Mouse (Mus musculus) liver, adult (tissue): ENCODE results near the gene Rac1.

ENCODE experiments used
- GATA4 ChIP-seq: IDR thresholded peaks from 2 replicates; pipeline ENCODE4 v1.6.1; 2014; ENCODE audit warnings: mild to moderate bottlenecking, low read length; ENCODE audit not compliant: insufficient replicate concordance

Gene Rac1

DNA sequence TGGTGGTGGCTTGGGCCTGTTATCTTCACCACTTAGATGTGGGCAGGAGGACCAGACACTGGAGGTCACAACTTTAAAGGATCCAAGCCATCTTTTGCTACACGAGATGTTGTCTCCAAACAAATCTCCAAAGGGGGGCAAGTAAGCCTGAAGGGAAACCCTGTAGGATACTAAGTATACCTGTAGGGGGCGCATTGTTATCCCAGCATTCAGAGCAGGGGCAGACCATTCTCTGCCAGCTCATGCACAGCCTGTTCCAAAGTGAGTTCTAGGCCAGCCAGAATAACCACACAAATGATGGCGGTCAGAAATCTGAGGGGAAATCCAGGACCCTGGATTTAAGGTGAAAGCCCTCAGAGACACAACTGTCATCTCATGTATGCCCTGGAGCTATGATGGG, 23.4 kb downstream of the Rac1 start:
- no peak for TF ChIP-seq GATA4

DNA sequence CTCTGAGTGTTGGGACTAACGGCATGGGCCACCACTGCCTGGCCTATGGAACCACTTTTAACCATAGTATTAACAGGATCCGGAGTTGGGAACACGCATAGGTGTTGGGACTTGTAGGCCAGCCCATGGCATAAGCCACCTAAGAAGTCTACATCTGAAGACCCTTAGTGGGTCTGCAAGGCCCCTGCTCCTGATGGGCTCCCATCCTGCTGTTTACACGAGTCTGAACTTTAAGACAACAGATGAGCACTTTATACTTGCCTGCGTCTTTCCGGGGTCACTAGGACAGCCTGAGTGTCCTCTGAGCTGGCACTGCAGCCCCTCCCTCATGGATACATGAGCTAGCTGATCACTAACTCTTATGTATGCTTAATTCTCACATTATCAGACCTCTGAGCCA, 24.1 kb downstream of the Rac1 start:
- no peak for TF ChIP-seq GATA4

- no peak for TF ChIP-seq GATA4
Measured at GRCm38 (mm10) chr5:143502899-143503557, 24.8 kb downstream of the Rac1 start.

GRCm38 (mm10) chr5:143501649-143502048, 26.2 kb downstream of the Rac1 start:
- TF ChIP-seq GATA4, result no peak

GRCm38 (mm10) chr5:143501140-143501539, 26.7 kb downstream of the Rac1 start:
- no peak for TF ChIP-seq GATA4

- TF ChIP-seq GATA4, result no peak
Measured at GRCm38 (mm10) chr5:143499686-143500085, 28.1 kb downstream of the Rac1 start.

- TF ChIP-seq GATA4, result no peak
Measured at GRCm38 (mm10) chr5:143499197-143499596, 28.6 kb downstream of the Rac1 start.

GRCm38 (mm10) chr5:143497451-143497850, 30.4 kb downstream of the Rac1 start:
- TF ChIP-seq GATA4, result no peak

DNA sequence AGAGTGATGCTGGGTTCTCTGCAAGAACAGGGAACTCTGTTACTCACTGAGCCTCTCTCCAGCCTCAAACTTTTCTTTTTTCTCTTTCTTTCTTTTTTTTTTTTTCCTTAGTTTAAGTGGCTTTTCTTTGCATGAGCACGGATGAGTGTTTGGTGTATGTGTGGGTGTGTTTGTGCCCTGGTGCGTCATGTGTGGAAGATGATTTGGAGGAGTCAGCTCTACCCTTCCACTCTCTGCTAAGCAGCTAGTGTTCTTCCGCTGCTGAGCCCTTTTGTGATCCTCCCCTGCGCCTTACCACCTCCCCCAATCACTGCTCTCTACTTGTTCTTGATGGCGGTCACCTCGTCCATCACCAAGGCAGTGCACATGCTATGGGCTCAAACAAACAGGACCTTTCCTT, 32.1 kb downstream of the Rac1 start:
- no peak for TF ChIP-seq GATA4

- TF ChIP-seq GATA4, result no peak
Measured at GRCm38 (mm10) chr5:143493163-143493562, 34.7 kb downstream of the Rac1 start.

GRCm38 (mm10) chr5:143491736-143492135, 36.1 kb downstream of the Rac1 start:
- TF ChIP-seq GATA4, result no peak

DNA sequence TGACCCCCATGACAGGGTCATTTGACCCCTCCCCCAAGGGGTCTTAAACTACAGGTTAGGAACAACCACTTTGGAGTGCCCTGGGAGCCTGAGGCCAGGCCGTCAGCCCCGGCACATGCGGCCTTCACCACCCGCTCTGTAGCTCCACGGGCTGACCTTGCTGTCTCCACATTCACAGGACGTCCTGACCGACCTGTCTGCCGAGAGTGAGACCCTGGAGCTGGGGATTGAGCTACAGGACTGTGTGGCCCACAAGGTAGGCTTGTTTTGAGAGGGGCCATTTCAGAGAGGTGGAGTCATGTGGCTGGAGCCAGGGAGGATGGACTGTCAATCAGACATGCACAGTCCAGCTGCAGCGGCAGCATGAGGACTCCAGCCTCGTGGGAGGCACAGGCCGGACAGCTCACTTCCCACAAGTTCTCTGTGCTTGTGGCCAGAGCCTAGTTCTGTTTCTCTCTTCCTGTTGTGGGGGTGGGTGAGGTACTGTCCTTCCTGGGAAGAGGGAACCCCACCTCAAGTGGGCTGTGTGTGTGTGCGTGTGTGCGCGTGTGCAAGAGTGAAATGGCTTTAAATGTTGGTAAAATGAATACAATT, 38.0 kb downstream of the Rac1 start:
- no peak for TF ChIP-seq GATA4

GRCm38 (mm10) chr5:143487998-143488397, 39.8 kb downstream of the Rac1 start:
- TF ChIP-seq GATA4, result no peak

DNA sequence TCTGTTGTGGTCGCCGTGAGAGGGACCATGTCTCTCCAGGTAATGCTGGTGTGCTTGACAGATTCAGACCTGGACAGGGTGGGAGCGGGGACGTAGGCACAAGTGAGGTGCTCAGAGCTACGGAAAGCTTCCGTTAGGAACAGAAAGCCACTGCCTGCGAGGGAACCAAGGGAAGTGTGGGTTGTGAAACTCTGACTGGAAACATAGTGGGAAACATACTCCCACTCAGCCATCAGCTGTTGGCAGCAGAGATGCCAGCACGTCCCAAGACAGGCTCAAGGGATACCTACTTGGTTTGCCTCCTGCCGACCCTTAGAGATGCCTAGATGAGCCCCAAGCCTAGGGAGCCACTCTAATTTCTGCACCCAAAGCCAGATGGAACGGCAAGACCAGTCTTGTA, 40.6 kb downstream of the Rac1 start:
- no peak for TF ChIP-seq GATA4

DNA sequence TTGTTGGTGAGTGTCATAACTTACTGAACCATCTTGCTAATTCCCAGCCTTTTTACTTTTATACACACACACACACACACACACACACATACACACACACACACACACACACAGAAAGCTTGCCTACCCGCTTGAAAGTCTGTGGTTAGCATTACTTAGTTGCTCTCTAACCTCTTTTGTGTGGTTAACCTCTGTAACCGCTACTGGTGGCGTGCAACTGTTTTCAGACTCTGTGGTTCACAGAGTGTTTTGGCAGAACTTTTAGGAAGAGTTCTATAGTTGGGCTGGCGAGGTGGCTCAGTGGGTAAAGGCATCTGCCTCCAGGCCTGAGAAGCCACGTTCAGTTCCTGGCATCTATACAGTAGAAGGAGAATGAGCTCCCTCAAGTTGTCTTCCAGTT, 42.9 kb downstream of the Rac1 start:
- no peak for TF ChIP-seq GATA4

DNA sequence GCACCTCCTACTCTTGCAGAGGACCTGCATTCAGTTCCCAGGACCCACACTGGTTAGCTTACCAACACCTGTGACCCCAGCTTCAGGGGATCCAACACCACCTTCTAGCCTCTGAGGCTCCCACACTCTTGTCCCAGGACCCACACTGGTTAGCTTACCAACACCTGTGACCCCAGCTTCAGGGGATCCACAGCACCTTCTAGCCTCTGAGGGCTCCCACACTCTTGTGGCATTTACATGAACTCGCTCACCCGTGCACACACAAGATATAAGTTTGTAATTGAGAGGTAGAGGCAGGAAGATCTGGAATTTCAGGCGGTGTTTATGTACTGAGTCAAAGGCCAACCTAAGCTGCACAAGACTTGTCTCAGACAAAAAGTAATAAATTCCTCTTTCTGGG, 49.9 kb downstream of the Rac1 start:
- TF ChIP-seq GATA4, result no peak

DNA sequence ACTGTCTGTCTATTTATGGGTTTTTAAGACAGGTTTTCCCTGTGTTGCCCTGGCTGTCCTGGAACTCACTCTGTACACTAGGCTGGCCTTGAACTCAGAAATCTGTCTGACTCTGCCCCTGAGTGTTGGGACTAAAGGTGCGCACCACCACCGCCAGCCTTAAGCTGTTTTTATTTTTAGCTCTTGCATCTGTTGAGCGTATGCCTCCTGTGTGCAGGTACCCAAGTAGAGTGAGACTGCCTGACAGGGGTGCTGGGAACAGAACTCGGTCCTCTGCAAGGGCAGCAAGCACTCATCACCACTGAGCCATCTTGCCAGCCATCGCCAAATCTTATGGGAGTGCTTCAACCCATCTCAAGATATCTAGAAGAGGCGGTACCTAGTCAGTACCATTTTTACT, 51.8 kb downstream of the Rac1 start:
- TF ChIP-seq GATA4, result no peak
